Mouse (Mus musculus) adrenal gland, postnatal 25 days (tissue): ENCODE results near the gene Abhd2. TPM values are rescaled to one million over a fixed set of nuclear protein-coding genes. Genes with fewer than 3 reads are reported as not detected.

ENCODE experiments used
- DNase-seq: peaks from one replicate; pipeline ENCODE4 v3.0.0; 2021; ENCODE audit warnings: mixed read lengths
- total RNA-seq: library from RNA; stranded (reverse); gene quantifications from 2 replicates; pipeline ENCODE4 v1.2.3, GENCODE M21; 2021

Abhd2 gene
- total RNA-seq, 1 experiment from 2014 or later, result 1,323 TPM

GRCm38 (mm10) chr7:79376516-79377275, 103.7 kb downstream of the Abhd2 start:
- DNase-seq, result no peak

- DNase-seq, result no peak
These were observed 113.6 kb downstream of the Abhd2 start, which contains the start of gene Rlbp1 for GRCm38 (mm10) chr7:79386422-79387133. Rlbp1 (minus strand) TSS chr7:79387048.

- DNase-seq, result no peak
These were observed 114.1 kb downstream of the Abhd2 start for GRCm38 (mm10) chr7:79387140-79387539.

GRCm38 (mm10) chr7:79387991-79388390, 115.0 kb downstream of the Abhd2 start:
- DNase-seq, result no peak

- DNase-seq, result no peak
These were observed 115.7 kb downstream of the Abhd2 start for GRCm38 (mm10) chr7:79388671-79389206.

- DNase-seq, result no peak
These were observed 117.2 kb downstream of the Abhd2 start for GRCm38 (mm10) chr7:79390141-79390708.

- no peak for DNase-seq
These were observed 118.5 kb downstream of the Abhd2 start for GRCm38 (mm10) chr7:79391471-79391870.

- peak; percentile 95 for DNase-seq
These were observed 119.1 kb downstream of the Abhd2 start, which contains the start of gene Fanci for GRCm38 (mm10) chr7:79391883-79392649. Fanci (plus strand) TSS chr7:79391929.

GRCm38 (mm10) chr7:79392860-79393513, 120.0 kb downstream of the Abhd2 start:
- no peak for DNase-seq

- DNase-seq, result no peak
These were observed 120.9 kb downstream of the Abhd2 start for GRCm38 (mm10) chr7:79393924-79394323.

GRCm38 (mm10) chr7:79394666-79395065, 121.7 kb downstream of the Abhd2 start:
- DNase-seq, result no peak

- no peak for DNase-seq
These were observed 122.2 kb downstream of the Abhd2 start for GRCm38 (mm10) chr7:79395186-79395585.

- no peak for DNase-seq
These were observed 124.5 kb downstream of the Abhd2 start for GRCm38 (mm10) chr7:79397446-79397963.

GRCm38 (mm10) chr7:79398426-79398825, 125.4 kb downstream of the Abhd2 start:
- no peak for DNase-seq

GRCm38 (mm10) chr7:79398971-79399370, 126.0 kb downstream of the Abhd2 start:
- no peak for DNase-seq

GRCm38 (mm10) chr7:79400296-79400695, 127.3 kb downstream of the Abhd2 start:
- DNase-seq, result no peak

GRCm38 (mm10) chr7:79414449-79415375, 141.7 kb downstream of the Abhd2 start:
- no peak for DNase-seq
